Mouse (Mus musculus) heart, adult 2 months (tissue): Measurements from ENCODE around the gene Taf9. TPM values are rescaled to one million over a fixed set of nuclear protein-coding genes. Genes with fewer than 3 reads are reported as not detected.

Experiments
- DNase-seq, 2 experiments: peaks; one replicate each; pipeline ENCODE4 v3.0.0; 2021
- H3K27ac ChIP-seq: fragments of 200-600 bp; 2 replicates; pipeline ENCODE4 v1.8.1; 2022
- H3K27me3 ChIP-seq: fragments of 200-500 bp; 2 replicates; pipeline ENCODE4 v1.6.1; 2012; ENCODE audit warnings: mild to moderate bottlenecking, low read length, inconsistent platforms, mixed read lengths; ENCODE audit not compliant: control insufficient read depth, insufficient read depth
- H3K36me3 ChIP-seq: fragments of 200-500 bp; 2 replicates; pipeline ENCODE4 v1.6.1; 2012; ENCODE audit warnings: low read length, inconsistent platforms; ENCODE audit not compliant: control insufficient read depth, insufficient read depth
- H3K4me1 ChIP-seq: fragments of 200-500 bp; 2 replicates; pipeline ENCODE4 v1.6.1; 2011; ENCODE audit warnings: low read length; ENCODE audit not compliant: control insufficient read depth, insufficient read depth
- H3K4me3 ChIP-seq: fragments of 200-600 bp; 2 replicates; pipeline ENCODE4 v1.8.1; 2022
- H3K79me2 ChIP-seq: fragments of 200-500 bp; replicated peaks from 2 replicates; pipeline ENCODE4 v1.6.1; 2012; ENCODE audit warnings: mild to moderate bottlenecking, inconsistent platforms, low read length, moderate library complexity, mixed read lengths; ENCODE audit not compliant: control insufficient read depth, insufficient read depth
- H3K9ac ChIP-seq: fragments of 200-500 bp; 2 replicates; pipeline ENCODE4 v1.6.1; 2012; ENCODE audit warnings: low read depth, mild to moderate bottlenecking, control low read depth, inconsistent platforms, low read length, mixed read lengths
- CTCF ChIP-seq: fragments of 200-600 bp; IDR thresholded peaks from 2 replicates; pipeline ENCODE4 v1.8.1; 2022; ENCODE audit warnings: antibody characterized with exemption, mild to moderate bottlenecking, moderate library complexity
- EP300 ChIP-seq: fragments of 200-500 bp; IDR thresholded peaks from 2 replicates; pipeline ENCODE4 v1.6.1; 2011; ENCODE audit warnings: low read depth, low read length, control low read depth; ENCODE audit not compliant: insufficient read depth
- POLR2A ChIP-seq: fragments of 200-500 bp; IDR thresholded peaks from 2 replicates; pipeline ENCODE4 v1.6.1; 2011; ENCODE audit warnings: mild to moderate bottlenecking, low read depth, low read length, control low read depth; ENCODE audit not compliant: insufficient read depth
- WGBS: fragments of 180-500 bp; shearing (Covaris S2); methylation state at CpG from one replicate; pipeline ENCODE4 v1.1.7; 2018; 5-methylcytosine and 5-hydroxymethylcytosine counted together
- intact Hi-C: fragments of 180-260 bp; cut with DNase I; formaldehyde crosslinking; loops from one replicate; pipeline ENCODE4 v1.15.1; 2025
- polyA plus RNA-seq: library from polyadenylated mRNA; depleted of rRNA; stranded (reverse); fragments of >200 nt; gene quantifications from 2 replicates; pipeline ENCODE4 v1.2.3, GENCODE M21; 2012
- total RNA-seq, 2 experiments: library from RNA; stranded (reverse); gene quantifications; 2 replicates each; pipeline ENCODE4 v1.2.3; 2021

The Taf9 gene
- total and polyA plus RNA-seq, 3 experiments: 2.2 to 9.8 (median 9.8) TPM

GRCm38 (mm10) chr13:100607756-100608155, 43.6 kb upstream of the Taf9 start:
- Histone ChIP-seq H3K9ac (no peak overlapping the region), H3K27ac (no peak overlapping the region), H3K4me1 (no peaks in the 10 kb centered on the region), H3K27me3 (no peaks in the 10 kb centered on the region), H3K36me3 (no peaks in the 10 kb centered on the region), H3K79me2 (no peaks in the 10 kb centered on the region), H3K4me3 (no peak overlapping the region)
- no peak for DNase-seq
- WGBS: 86% methylated on average over 8 of the region's 8 CpGs
- TF ChIP-seq POLR2A (no peak), CTCF (peak; percentile 31), EP300 (no peak)
- intact Hi-C loops: no loop called here

- 81% methylated on average over 13 of the region's 13 CpGs for WGBS
- no peak overlapping the region for H3K27ac ChIP-seq
- no peak for DNase-seq
- no peak for TF ChIP-seq POLR2A
- no peak for TF ChIP-seq EP300
- no peak for TF ChIP-seq CTCF
- H3K27me3 ChIP-seq: no peaks in the 10 kb centered on the region
- H3K4me1 ChIP-seq: no peaks in the 10 kb centered on the region
- H3K4me3 ChIP-seq: no peak overlapping the region
- intact Hi-C loops: no loop called here
- H3K79me2 ChIP-seq: no peaks in the 10 kb centered on the region
- H3K36me3 ChIP-seq: no peaks in the 10 kb centered on the region
- no peak overlapping the region for H3K9ac ChIP-seq
Observed at GRCm38 (mm10) chr13:100611266-100611665, 40.1 kb upstream of the Taf9 start.

DNA sequence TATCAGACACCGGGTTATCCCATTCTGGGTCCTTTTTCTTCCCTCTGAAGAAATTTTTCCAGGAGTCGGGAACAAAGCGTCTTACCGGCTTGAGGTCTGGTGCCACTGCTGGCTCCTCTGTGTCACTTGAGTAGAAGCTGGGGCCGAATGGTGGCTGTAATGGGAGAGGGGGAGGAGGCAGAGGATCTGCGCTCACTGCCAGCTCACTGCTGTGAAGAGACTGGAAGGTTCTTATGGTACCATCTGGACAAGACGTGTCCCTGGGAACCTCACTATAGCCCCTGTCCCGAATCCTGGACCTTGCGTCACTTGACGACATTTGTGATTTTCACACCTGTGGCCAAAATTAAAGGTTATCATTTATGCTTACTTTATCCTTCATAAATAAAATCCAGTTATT, 39.1 kb upstream of the Taf9 start:
- TF ChIP-seq EP300 (no peak), POLR2A (no peak), CTCF (no peak)
- no peaks in the 10 kb centered on the region for H3K79me2 ChIP-seq
- H3K9ac ChIP-seq: no peak overlapping the region
- no peaks in the 10 kb centered on the region for H3K27me3 ChIP-seq
- no peak for DNase-seq
- H3K27ac ChIP-seq: no peak overlapping the region
- no peak overlapping the region for H3K4me3 ChIP-seq
- H3K36me3 ChIP-seq: no peaks in the 10 kb centered on the region
- H3K4me1 ChIP-seq: no peaks in the 10 kb centered on the region
- intact Hi-C loops: no loop called here
- 94% methylated on average over 10 of the region's 10 CpGs for WGBS

GRCm38 (mm10) chr13:100612903-100613302, 38.5 kb upstream of the Taf9 start:
- Histone ChIP-seq H3K36me3 (no peaks in the 10 kb centered on the region), H3K4me1 (no peaks in the 10 kb centered on the region), H3K27ac (no peak overlapping the region), H3K9ac (no peak overlapping the region), H3K4me3 (no peak overlapping the region), H3K27me3 (no peaks in the 10 kb centered on the region), H3K79me2 (no peaks in the 10 kb centered on the region)
- WGBS: 63% methylated on average over 2 of the region's 2 CpGs
- DNase-seq: no peak
- intact Hi-C loops: no loop called here
- TF ChIP-seq CTCF: peak; percentile 26
- TF ChIP-seq EP300: no peak
- TF ChIP-seq POLR2A: no peak

GRCm38 (mm10) chr13:100616181-100617087, 34.9 kb upstream of the Taf9 start, which contains the start of gene Marveld2:
Gene Marveld2, minus strand, starts transcription at chr13:100616971.
- TF ChIP-seq EP300 (no peak), CTCF (peak; percentile 26; the same call in 1 of the 2 replicates)
- Histone ChIP-seq H3K79me2 (no peaks in the 10 kb centered on the region), H3K36me3 (no peaks in the 10 kb centered on the region), H3K9ac (peak within 1 kb of the TSS; percentile 51), H3K27me3 (no peaks in the 10 kb centered on the region), H3K4me1 (no peaks in the 10 kb centered on the region), H3K4me3 (peak within 1 kb of the TSS; percentile 53), H3K27ac (no peak within 1 kb of the TSS)
- intact Hi-C loops: no loop called here
- 12% methylated on average over 75 of the region's 77 CpGs for WGBS
- peak; percentile 56 to 59 for DNase-seq

DNA sequence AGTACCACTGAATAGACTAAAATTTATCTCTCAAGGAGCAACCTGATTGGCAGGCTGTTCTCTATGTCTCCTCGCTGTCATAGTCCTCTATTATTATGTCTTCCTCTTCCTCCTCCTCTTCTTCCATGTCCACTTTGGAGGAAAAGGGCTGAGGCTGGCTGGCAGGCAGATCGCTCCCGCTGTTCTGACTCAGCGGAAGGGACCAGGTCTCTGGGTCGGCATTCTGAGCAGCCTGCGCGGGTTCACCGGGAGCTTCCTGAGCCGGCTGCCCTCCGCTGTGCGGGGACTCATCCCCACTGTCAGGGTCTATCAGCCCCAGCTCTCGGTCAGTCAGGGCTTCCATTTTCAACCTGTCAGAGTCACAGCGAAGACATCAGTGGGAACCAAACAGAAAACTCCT, 33.8 kb upstream of the Taf9 start:
- Histone ChIP-seq H3K4me1 (no peaks in the 10 kb centered on the region), H3K79me2 (no peaks in the 10 kb centered on the region), H3K4me3 (no peak overlapping the region), H3K27me3 (no peaks in the 10 kb centered on the region), H3K27ac (no peak overlapping the region), H3K9ac (no peak overlapping the region), H3K36me3 (no peaks in the 10 kb centered on the region; the same call in 1 of the 2 replicates)
- WGBS: 85% methylated on average over 13 of the region's 13 CpGs
- intact Hi-C loops: no loop called here
- no peak for TF ChIP-seq CTCF
- TF ChIP-seq POLR2A: no peak
- TF ChIP-seq EP300: no peak
- no peak for DNase-seq
